In genomic region chr7:130605111-130605510, GRCm38 (mm10) we compare ENCODE assay signal across 9 mouse cellular contexts. TPM values are rescaled to one million over a fixed set of nuclear protein-coding genes. Genes with fewer than 3 reads are reported as not detected.
DNase-seq lines count a peak whose midpoint lies in the region; ATAC-seq and TF ChIP-seq lines count a peak whose summit lies in the region.
"Had no signal": no experiment of that assay in that cellular context is flagged by ENCODE, and none has a peak within 500 bp of the region (broad histone marks: within the 10 kb centered on the region; RNA-seq: fewer than 3 reads in every experiment).

No protein-coding gene starts in this region.

- TF ChIP-seq CTCF in kidney, adult 2 months (conservative IDR thresholded peaks at IDR 0.05; ENCODE audit: insufficient read depth, insufficient read length, low read depth, low read length) = peak; percentile 76

- no peak overlapping the region for H3K9ac ChIP-seq in ES-E14 (ENCODE audit: insufficient read depth, low read depth, low read length, poor library complexity, severe bottlenecking)
- H3K9ac ChIP-seq in hindbrain, embryonic 13.5 days = no peak overlapping the region

- peak; percentile 61 for DNase-seq in kidney, adult 2 months
- DNase-seq in kidney, adult 11 months = no peak
- DNase-seq in ES-E14 (ENCODE audit: low read depth, low spot score) = no peak
- peak; percentile 14 for DNase-seq in embryo, embryonic 11.5 days (ENCODE audit: low read depth, low spot score)
- peak; percentile 45 for DNase-seq in retina, adult 2 months (ENCODE audit: low read depth, low spot score)
- DNase-seq in cerebellum, adult 11-12 months = no peak
- DNase-seq in layer of hippocampus, adult 18-20 months (ENCODE audit: low spot score in 2 of 2) = no peak

- WGBS in kidney, adult 2 months = 29% methylated on average over 6 of the region's 6 CpGs
- WGBS in hindbrain, embryonic 13.5 days = 34% methylated on average over 6 of the region's 6 CpGs

- no peak for ATAC-seq in hindbrain, embryonic 13.5 days (ENCODE audit: low FRiP score)

- no peaks in the 10 kb centered on the region for H3K9me3 ChIP-seq in ES-E14 (ENCODE audit: control insufficient read depth, insufficient read depth, low read depth, low read length)
- no peaks in the 10 kb centered on the region for H3K9me3 ChIP-seq in hindbrain, embryonic 13.5 days

- TF ChIP-seq POLR2A in kidney, adult 2 months (IDR thresholded peaks at IDR 0.05; ENCODE audit: low read depth, low read length) = no peak

- no peak overlapping the region for H3K4me3 ChIP-seq in kidney, adult 2 months (ENCODE audit: insufficient read depth, low read depth, low read length)
- no peak overlapping the region for H3K4me3 ChIP-seq in ES-E14 (ENCODE audit: insufficient read depth in 1 of 2, low read depth in 1 of 2, low read length in 2 of 2, poor library complexity in 1 of 2, severe bottlenecking in 1 of 2)
- H3K4me3 ChIP-seq in hindbrain, embryonic 13.5 days = no peak overlapping the region

- H3K27ac ChIP-seq in kidney, adult 2 months (ENCODE audit: insufficient read depth, low read depth, low read length) = no peak overlapping the region
- H3K27ac ChIP-seq in ES-E14 (ENCODE audit: insufficient read depth, low read depth, low read length, poor library complexity, severe bottlenecking) = no peak overlapping the region
- no peak overlapping the region for H3K27ac ChIP-seq in hindbrain, embryonic 13.5 days
- H3K27ac ChIP-seq: macrophage had no signal

- no peak overlapping the region for H3K4me2 ChIP-seq in hindbrain, embryonic 13.5 days

- no peaks in the 10 kb centered on the region; the same call in 1 of the 2 replicates for H3K36me3 ChIP-seq in kidney, adult 2 months (ENCODE audit: control insufficient read depth, insufficient read depth, low read length)
- no peaks in the 10 kb centered on the region; the same call in 1 of the 2 replicates for H3K36me3 ChIP-seq in ES-E14 (ENCODE audit: control insufficient read depth, insufficient read depth, low read length, poor library complexity, severe bottlenecking)
- H3K36me3 ChIP-seq in hindbrain, embryonic 13.5 days = no peaks in the 10 kb centered on the region

- H3K4me1 ChIP-seq in kidney, adult 2 months (ENCODE audit: control insufficient read depth, insufficient read depth, low read length) = peaks cover 31% of the 10 kb centered on the region
- peaks cover 1 to 7% of the 10 kb centered on the region in 2 experiments; a peak in 1 of 4 replicates for H3K4me1 ChIP-seq in ES-E14 (ENCODE audit: control insufficient read depth in 2 of 2, insufficient read depth in 2 of 2, low read length in 2 of 2, poor library complexity in 1 of 2)
- H3K4me1 ChIP-seq in hindbrain, embryonic 13.5 days (replicated peaks) = no peaks in the 10 kb centered on the region

- in situ Hi-C loops in ES-E14 (cut with MboI; ENCODE audit: low sequenced_read_pairs in 2 of 2, unreplicated experiment in 2 of 2) = no loop called here

- H3K27me3 ChIP-seq in kidney, adult 2 months (replicated peaks; ENCODE audit: control insufficient read depth, insufficient read depth, low read length) = no peaks in the 10 kb centered on the region
- 0 out of 2 replicates have a peak, but pooled peaks cover 4% of the 10 kb centered on the region for H3K27me3 ChIP-seq in hindbrain, embryonic 13.5 days

TF ChIP-seq in ES-E14, 5 proteins besides CTCF, POLR2A, EP300 and RAD21:
- TF ChIP-seq HCFC1 (IDR thresholded peaks at IDR 0.05; ENCODE audit: borderline replicate concordance, insufficient read depth, low read length) (0 out of 2 replicates have a peak, but pooled peaks have one; percentile 35), ZC3H11A (IDR thresholded peaks at IDR 0.05; ENCODE audit: borderline replicate concordance, low read depth, low read length) (peak; percentile 46; the same call in 1 of the 2 replicates), ZNF384 (IDR thresholded peaks at IDR 0.05; ENCODE audit: low read depth, low read length) (no peak)

RNA-seq across cellular contexts. Expression of gene Tacc2, which starts 27.9 kb away (rescaled TPM):
- 72.2 and 78.4 TPM in 2 replicates for polyA plus RNA-seq in kidney, adult 2 months (2012; rRNA removed)
- 23.2 and 29.1 TPM in 2 replicates for total RNA-seq in ES-E14 (2012; rRNA removed)
- polyA plus RNA-seq in hindbrain, embryonic 13.5 days (2015; fragmentation: Nextera tagmentation; extraction: Ambion mirVana) = 58.0 and 59.1 TPM in 2 replicates
- 10 to 100 TPM; 73.8 to 77.5 TPM for total RNA-seq in layer of hippocampus, adult 18-20 months (2021)

RNA-seq across cellular contexts. Expression of gene Nsmce4a, which starts 32.2 kb away (rescaled TPM):
- polyA plus RNA-seq in kidney, adult 2 months (2012; rRNA removed) = 39.8 and 44.4 TPM in 2 replicates
- total RNA-seq in ES-E14 (2012; rRNA removed) = 72.0 and 90.9 TPM in 2 replicates
- polyA plus RNA-seq in hindbrain, embryonic 13.5 days (2015; fragmentation: Nextera tagmentation; extraction: Ambion mirVana) = 98.0 and 101 TPM in 2 replicates
- total RNA-seq in layer of hippocampus, adult 18-20 months (2021) = 10 to 100 TPM; 40.7 to 44.1 TPM

Comparison
In these comparisons a context has a peak if more than half of its experiments do, and no peak if none do; other contexts are left out.
1. DNase-seq: peak in kidney, adult 2 months (single experiment), embryo, embryonic 11.5 days (single experiment) and retina, adult 2 months (single experiment); none in kidney, adult 11 months (single experiment), ES-E14 (single experiment), cerebellum, adult 11-12 months (single experiment) and layer of hippocampus, adult 18-20 months (0 of 2).